Mouse (Mus musculus) induced T-regulatory cell, adult 2 months (primary cell): ENCODE data around the gene Esp24.
"Not testable (repeated sequence)": the region's sequence is repeated elsewhere in the genome, so short reads cannot be mapped to it uniquely, and the experiment has no call there.

Experiments
- DNase-seq: peaks from one replicate; pipeline ENCODE4 v3.0.0-alpha.2; 2012; ENCODE audit warnings: low read depth

Gene Esp24

GRCm38 (mm10) chr17:39036395-39036794 is at the start of gene Esp24:
TSS of gene Esp24 (plus strand) at chr17:39036695.
- not testable (repeated sequence) for DNase-seq

GRCm38 (mm10) chr17:39009846-39010245 is 26.6 kb upstream of the Esp24 start:
- DNase-seq, result no peak

- no peak for DNase-seq
These were observed 25.5 kb upstream of the Esp24 start for GRCm38 (mm10) chr17:39010675-39011638.

- no peak for DNase-seq
These were observed 19.3 kb upstream of the Esp24 start for GRCm38 (mm10) chr17:39017184-39017583.

GRCm38 (mm10) chr17:39043241-39043640 is 6.7 kb downstream of the Esp24 start, which contains the start of gene Gm21903:
TSS of gene Gm21903 (minus strand) at chr17:39043341.
- DNase-seq, result no peak

GRCm38 (mm10) chr17:39063641-39064040 is 27.1 kb downstream of the Esp24 start:
- DNase-seq, result no peak

- no peak for DNase-seq
These were observed 40.4 kb downstream of the Esp24 start, which contains the start of gene Esp23 for GRCm38 (mm10) chr17:39076937-39077336. TSS of gene Esp23 (minus strand) at chr17:39077037.
